Mouse (Mus musculus) leukemia stem cell, adult 10-12 weeks (primary cell): ENCODE results near the gene Rorb. TPM values are rescaled to one million over a fixed set of nuclear protein-coding genes. Genes with fewer than 3 reads are reported as not detected.

ENCODE experiments used
- polyA plus RNA-seq: library from polyadenylated mRNA; stranded (reverse); fragments of >175 nt; gene quantifications from 2 replicates; pipeline ENCODE4 v1.2.3, GENCODE M21; 2012; ENCODE audit warnings: low replicate concordance

Rorb gene
- polyA plus RNA-seq, result not detected in 2 replicates

GRCm38 (mm10) chr19:19110793-19111427 is at the start of gene Rorb:
Gene Rorb (minus strand): TSS chr19:19111196.

